Mouse (Mus musculus) ES-CJ7 (cell line): ENCODE data around the gene Mcm6.

ENCODE experiments used
- DNase-seq: peaks from one replicate; pipeline ENCODE4 v3.0.0; 2011; ENCODE audit warnings: low read depth, low spot score

The Mcm6 gene

GRCm38 (mm10) chr1:128359554-128360376, at the start of gene Mcm6:
Gene Mcm6, minus strand, starts transcription at chr1:128359664.
- DNase-seq, result peak; percentile 99

- no peak for DNase-seq
These were observed 47.4 kb upstream of the Mcm6 start for GRCm38 (mm10) chr1:128406846-128407245.

- no peak for DNase-seq
These were observed 46.2 kb upstream of the Mcm6 start for GRCm38 (mm10) chr1:128405675-128406074.

- DNase-seq, result no peak
These were observed 45.6 kb upstream of the Mcm6 start for GRCm38 (mm10) chr1:128405041-128405481.

GRCm38 (mm10) chr1:128400926-128401325, 41.5 kb upstream of the Mcm6 start:
- DNase-seq, result peak; percentile 65

- DNase-seq, result peak; percentile 87
These were observed 40.8 kb upstream of the Mcm6 start for GRCm38 (mm10) chr1:128399941-128400915.

- DNase-seq, result peak; percentile 18
These were observed 39.4 kb upstream of the Mcm6 start for GRCm38 (mm10) chr1:128398738-128399445.

GRCm38 (mm10) chr1:128394657-128395056, 35.2 kb upstream of the Mcm6 start:
- peak; percentile 69 for DNase-seq

- peak; percentile 99 for DNase-seq
These were observed 32.9 kb upstream of the Mcm6 start for GRCm38 (mm10) chr1:128392382-128392781.

GRCm38 (mm10) chr1:128386487-128386886, 27.0 kb upstream of the Mcm6 start:
- no peak for DNase-seq

- no peak for DNase-seq
These were observed 17.4 kb upstream of the Mcm6 start for GRCm38 (mm10) chr1:128376841-128377240.

GRCm38 (mm10) chr1:128372143-128372860, 12.8 kb upstream of the Mcm6 start:
- no peak for DNase-seq

GRCm38 (mm10) chr1:128368732-128369441, 9.4 kb upstream of the Mcm6 start:
- DNase-seq, result peak; percentile 68

- no peak for DNase-seq
These were observed 1.1 kb upstream of the Mcm6 start for GRCm38 (mm10) chr1:128360601-128361000.

GRCm38 (mm10) chr1:128358916-128359553, 429 bp downstream of the Mcm6 start:
- peak; percentile 79 for DNase-seq

- DNase-seq, result no peak
These were observed 1.2 kb downstream of the Mcm6 start for GRCm38 (mm10) chr1:128358276-128358675.

GRCm38 (mm10) chr1:128357452-128357851, 2.0 kb downstream of the Mcm6 start:
- DNase-seq, result no peak

GRCm38 (mm10) chr1:128353092-128353491, 6.4 kb downstream of the Mcm6 start:
- DNase-seq, result no peak

- DNase-seq, result peak; percentile 75
These were observed 15.2 kb downstream of the Mcm6 start for GRCm38 (mm10) chr1:128344232-128344631.
